Mouse (Mus musculus) heart, postnatal 10 days (tissue): ENCODE results near the gene Dmac2. TPM values are rescaled to one million over a fixed set of nuclear protein-coding genes. Genes with fewer than 3 reads are reported as not detected.
A peak's percentile ranks its signal among the peaks of the same experiment; 100 is the strongest.

Source experiments
- DNase-seq, 2 experiments: peaks; one replicate each; pipeline ENCODE4 v3.0.0; 2021
- intact Hi-C: fragments of 180-260 bp; cut with DNase I; formaldehyde crosslinking; loops from one replicate; pipeline ENCODE4 v1.15.1; 2025
- total RNA-seq, 2 experiments: library from RNA; stranded (reverse); gene quantifications; 2 replicates each; pipeline ENCODE4 v1.2.3; 2021

The Dmac2 gene
- total RNA-seq, 2 experiments from 2014 or later = 52.4 to 52.9 TPM

DNA sequence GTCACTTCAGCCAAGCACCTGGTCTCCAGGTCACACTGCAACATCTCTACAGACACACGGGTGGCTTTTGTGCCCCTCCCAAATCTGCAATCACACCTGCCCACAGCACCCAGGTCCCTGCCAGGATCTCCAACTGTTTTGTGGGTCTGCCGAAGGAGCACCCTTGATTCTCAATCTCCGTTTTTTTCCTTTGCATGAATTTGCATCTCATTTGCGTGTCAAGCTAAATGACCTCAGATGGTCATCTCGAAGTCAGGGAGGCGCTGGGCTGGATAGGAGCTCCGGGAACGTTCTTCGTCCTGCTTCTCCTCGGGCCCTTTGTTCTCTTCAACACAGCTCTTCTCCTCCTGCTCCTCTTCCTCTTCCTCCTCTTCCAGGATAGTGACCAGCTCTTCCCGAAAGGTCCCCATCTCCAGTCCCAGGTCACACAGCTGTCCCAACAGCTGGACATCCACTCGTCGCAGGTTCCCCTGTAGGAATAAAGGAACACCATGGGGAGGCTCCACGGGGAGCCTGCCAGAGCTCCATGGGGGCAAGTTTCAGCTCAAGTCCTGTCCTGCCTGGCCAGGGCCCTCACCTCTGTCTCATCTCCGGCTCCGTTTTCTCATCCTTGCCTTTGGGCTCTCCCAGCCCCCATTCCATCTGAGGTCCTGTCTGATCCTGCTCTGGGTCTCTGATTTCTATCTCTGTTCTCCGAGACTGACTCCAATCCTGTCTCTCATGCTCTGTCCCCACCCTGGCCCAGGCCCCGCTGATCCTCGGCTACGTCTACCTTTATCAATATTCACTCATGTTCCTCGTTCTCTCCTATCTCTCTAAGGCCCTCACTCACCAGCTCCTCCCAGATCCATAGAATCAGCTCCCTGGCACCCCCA is 4.1 kb upstream of the Dmac2 start:
- no peak for DNase-seq
- intact Hi-C loops = no loop called here

DNA sequence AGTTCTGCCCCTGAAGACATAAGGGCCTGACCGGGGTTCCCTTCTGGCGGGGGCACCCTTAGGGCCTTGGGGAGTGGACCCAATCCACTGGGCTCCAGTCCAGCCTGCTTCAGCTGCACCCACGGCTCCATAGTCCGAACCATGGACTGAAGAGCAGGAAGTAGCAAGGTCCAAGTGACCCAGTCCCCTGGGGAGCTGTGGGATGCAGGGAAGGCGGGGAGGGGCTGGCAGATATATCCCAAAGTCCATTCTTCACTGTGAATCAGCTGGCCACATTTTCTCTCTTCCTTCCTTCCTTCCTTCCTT is 3.6 kb upstream of the Dmac2 start, which contains the start of gene Erich4:
Gene Erich4 (minus strand): TSS at position 187 of the 306 bp plus-strand sequence.
- no peak for DNase-seq
- intact Hi-C loops = no loop called here

DNA sequence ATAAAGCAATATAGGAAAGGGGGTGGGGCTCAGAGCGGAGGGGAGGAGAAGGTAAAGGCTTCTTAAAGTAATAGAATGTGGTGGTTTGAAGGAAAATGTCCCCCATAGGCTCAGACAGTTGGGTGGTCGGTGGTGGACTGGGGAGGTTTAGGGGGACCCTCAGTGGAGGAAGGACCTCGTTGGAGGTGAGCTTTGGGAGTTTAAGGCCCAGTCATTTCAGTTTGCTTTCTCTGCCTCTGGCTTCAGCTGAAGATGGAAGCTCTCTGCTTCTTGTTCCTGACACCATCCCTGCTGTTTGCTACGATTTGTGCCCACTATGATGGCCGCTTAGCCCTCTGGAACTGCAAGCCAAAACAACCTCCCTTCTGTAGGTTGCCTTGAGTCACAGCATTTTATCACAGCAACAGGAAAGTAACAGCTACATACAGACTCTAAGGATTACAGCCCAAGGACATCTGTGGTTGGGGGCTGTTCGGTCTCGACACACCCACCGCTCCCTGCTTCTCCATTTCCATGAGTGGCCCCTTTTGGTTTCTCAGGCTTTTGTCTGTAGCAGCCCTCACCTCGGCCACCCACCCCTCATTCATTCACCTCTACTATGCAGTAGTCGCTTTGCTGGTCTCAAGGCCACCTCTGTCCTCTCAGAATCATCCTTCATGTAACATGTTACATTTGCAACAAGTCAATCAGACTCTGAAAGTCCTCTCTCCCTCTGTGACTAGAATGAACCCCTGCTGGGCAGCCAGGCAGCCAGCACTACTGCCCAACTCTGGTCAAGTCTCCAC is 1.6 kb upstream of the Dmac2 start:
- no peak for DNase-seq
- intact Hi-C loops = no loop called here

DNA sequence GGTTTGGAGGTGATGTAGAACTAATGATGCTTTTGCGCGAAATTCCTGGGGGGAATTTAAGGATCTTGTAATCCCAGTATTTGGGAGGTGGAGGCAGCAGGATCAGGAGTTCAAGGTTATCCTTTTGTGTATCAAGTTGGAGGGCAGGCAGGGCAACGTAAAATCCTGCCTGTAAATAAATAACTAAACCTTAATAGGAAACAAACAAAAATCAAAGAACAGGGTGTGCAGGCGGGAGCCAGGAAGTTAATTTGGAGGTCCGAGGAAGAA is 443 bp downstream of the Dmac2 start:
- intact Hi-C loops = no loop called here

DNA sequence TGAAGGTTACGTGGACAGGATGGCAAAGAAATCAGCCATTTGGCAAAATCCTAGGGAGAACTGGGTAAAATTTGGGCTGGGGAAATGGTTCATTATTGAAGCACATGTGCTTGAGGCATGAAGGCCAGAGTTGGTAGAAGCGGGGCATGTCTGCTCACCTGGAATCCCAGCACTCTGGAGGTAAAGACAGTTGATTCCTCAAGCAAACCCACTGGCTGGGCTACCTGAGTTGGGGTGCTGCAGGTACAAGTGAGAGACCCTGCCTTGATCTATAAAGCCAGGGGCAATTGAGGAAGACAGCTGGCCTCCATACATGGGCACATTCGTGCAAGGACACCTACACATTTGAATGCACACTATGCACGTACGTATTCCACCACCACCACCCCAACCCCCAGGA is 887 bp downstream of the Dmac2 start:
- DNase-seq = no peak
- intact Hi-C loops = no loop called here

More for the DNA sequence above, 443 bp downstream of the Dmac2 start:
- DNase-seq = no peak

DNA sequence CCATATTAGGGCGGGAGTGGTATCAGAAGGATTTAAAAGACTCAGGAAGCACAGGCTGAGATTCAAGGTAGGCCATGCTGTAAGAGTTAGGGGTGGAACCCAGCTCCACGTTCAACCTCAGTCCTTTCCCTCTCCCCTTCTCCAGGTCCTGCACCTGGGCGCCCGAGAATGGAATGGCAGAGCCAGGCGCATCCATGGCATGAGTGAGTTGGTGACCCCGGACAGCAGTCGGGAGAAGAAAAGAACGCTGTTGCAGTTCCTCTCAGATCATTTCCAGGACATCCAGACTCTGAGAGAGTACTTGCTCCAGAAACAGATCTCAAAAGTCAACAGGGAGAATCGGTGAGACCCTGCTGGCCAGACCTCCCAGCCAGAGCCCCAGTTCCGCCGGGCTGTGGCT is 1.5 kb downstream of the Dmac2 start:
- intact Hi-C loops = no loop called here
- no peak for DNase-seq

DNA sequence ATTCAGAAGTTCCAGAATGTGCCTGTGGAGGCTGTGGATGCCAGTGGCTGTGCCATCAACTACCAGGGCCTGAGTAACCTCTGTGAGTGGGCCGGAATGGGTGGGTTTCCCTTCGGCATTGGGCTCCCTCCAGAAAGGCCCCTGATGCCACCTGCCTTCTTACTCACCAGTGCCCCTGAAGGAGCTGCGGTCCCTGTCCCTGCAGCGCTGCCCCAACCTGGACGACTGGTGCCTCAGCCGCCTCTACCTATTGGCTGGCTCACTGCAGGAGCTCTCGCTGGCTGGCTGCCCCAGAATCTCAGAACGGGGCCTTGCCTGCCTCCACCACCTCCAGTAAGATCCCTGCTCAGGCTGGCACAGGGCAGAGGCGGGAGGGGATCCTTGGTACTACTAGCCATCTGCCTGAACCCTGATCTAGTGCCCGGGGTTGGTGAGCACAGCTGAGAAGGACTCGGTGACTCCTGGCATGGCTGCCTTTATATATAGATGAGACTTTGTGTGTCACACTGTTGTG is 4.7 kb downstream of the Dmac2 start:
- intact Hi-C loops = no loop called here
- no peak for DNase-seq

DNA sequence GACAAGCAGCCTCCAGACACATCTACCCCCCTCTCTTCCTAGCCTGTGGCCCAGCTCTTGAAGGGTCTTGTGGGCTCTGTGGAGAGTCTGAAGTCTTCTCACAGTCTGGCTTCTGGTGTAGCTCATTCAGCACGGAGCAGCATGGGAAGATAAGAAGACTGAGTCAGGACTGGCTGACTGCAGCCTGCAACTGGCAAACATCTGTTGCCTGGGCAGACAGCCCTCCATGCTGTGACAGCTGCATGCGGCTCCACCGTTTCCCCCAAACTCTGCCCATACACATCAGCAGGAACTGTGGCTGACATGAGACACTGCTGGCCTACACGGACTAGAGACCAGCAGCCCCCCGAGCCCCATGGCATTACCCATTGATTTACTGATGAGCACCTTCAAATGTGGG is 5.6 kb downstream of the Dmac2 start:
- intact Hi-C loops = no loop called here
- peak; percentile 73 to 77 for DNase-seq

DNA sequence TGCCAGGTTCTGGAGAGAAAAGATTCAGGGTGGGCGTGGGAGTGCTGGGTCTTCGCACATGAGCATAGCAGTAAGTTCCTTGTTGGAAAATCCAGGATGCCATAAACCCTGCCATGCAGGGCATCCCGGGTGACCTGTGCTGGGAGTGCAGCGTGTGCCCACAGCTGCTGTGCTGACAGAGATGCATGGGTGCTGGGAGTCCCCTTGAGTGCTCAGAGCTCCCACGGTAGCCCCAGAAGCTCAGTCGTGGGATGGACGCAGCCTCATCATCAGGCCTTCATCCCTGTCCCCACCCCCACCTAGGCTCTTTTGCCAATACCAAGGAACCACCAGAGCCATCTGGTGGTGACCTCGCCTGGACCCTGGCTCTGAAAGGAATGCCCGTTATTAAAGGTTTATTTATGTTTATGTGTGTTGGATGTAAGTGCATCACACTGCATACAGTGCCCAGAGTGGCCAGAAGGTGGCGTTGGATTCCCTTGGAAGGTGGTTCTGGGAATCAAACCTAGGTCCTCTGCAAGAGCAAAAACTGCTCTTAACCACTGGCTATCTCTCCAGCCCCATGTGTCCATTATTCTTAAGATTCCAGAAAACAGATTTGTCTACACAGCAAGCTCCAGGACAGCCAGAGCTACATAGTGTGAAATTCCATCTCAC is 6.5 kb downstream of the Dmac2 start:
- intact Hi-C loops = loop anchor here (2.0 kb wide), 1 partner anchor 33 kb away; the partner anchor contains the start of genes Bckdha and Exosc5
- DNase-seq = peak in 1 of 2 experiments; percentile 51

DNA sequence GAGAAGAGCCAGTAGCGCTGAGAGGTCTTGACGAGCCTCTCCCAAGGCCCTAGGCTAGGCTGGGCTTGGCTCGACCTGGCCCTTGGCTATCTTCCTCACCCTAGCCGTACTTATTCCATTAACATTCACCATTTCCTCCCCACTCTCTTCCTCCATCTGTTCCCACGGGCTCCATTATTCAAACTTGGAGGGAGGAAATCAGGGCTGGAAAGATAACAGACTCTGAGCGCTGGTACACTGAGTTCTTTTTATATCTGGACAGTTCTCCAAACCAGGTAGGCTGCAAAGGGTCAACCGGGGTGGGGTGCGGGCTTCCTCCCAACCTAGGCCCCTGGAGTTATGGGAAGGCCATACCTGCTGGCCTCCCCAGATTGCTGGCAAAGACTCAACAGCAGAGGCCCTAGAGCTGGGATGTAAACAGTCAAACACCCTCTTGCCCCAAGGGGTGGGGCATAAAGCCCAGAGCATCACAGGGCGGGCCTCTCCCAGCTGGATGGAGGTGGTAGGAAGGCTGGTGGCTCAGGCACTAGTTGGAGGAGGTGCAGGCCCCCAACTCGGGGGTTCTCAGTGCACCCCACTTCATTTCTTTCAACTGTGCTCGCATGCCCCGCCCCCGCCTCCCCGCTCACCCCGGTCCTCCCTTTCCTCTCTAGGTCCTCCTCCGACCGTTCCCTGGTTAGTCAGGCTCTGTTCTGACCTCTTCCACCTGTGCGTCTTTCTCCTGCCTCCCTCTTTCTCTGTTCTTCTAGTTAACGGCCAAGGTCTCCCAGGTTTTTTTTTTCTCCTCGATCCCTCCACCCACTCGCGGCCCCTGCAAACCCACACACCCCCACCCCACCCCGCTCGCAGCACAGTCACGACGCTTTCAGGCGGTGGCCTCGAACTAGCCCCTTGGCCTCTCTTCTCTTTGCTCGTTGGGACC is 7.6 kb downstream of the Dmac2 start, which contains the start of gene B3gnt8:
Gene B3gnt8 (plus strand): TSS at position 146 of the 922 bp plus-strand sequence.
- peak; percentile 69 to 78 for DNase-seq
- intact Hi-C loops = loop anchor here (2.0 kb wide), 1 partner anchor 32 kb away; the partner anchor contains the start of genes Bckdha and Exosc5

DNA sequence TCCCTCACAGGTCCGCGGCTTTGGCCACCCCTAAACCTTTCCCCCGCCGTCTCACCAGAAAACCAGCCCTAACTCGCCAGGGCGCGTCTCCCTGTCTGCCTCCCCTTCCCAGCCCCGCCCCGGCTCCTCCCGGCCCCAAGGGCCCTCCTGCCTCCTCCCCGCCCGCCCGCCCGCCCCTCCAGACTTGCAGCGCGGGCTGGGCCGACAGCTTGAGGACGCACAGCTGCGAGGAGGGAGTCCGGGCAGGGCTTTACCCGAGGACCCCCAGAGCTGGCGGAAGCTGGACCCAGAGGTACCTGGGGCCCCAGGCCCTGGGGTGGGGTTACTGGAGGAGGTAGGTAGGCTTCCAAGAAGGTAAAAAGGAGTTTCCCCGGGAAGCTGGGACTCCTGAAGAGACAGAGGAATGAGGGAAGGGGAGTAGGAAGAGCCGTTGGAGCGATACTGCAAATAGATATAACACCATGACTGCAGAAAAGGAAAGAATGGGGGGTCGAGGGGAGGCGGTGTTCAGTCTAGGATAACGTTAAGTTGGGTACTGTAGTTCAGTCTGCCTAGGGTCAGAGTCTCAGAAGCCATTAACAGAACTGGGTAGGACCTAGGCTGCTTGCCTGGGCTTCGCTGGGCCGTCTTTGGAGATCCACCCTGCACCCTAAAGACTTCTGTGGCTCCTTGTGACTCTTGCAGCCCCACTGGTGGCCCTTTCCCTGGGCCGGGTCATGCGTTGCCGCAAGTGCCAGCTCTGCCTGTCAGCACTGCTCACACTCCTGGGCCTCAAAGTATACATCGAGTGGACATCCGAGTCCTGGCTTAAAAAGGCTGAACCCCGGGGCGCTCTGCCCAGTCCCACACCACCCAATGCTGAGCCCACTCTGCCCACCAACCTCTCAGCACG is 8.5 kb downstream of the Dmac2 start:
- DNase-seq = peak; percentile 74 to 76
- intact Hi-C loops = loop anchor here (2.0 kb wide), 1 partner anchor 31 kb away; the partner anchor contains the start of genes Bckdha and Exosc5

DNA sequence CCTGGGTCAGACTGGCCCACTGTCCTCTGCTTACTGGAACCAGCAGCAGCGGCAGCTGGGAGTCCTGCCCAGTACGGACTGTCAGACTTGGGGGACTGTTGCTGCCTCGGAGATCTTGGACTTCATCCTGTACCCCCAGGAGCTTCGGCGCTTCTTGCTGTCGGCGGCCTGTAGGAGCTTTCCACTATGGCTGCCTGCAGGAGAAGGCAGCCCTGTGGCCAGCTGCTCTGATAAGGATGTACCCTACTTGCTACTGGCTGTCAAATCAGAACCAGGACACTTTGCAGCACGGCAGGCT is 9.1 kb downstream of the Dmac2 start:
- DNase-seq = no peak
- intact Hi-C loops = no loop called here

DNA sequence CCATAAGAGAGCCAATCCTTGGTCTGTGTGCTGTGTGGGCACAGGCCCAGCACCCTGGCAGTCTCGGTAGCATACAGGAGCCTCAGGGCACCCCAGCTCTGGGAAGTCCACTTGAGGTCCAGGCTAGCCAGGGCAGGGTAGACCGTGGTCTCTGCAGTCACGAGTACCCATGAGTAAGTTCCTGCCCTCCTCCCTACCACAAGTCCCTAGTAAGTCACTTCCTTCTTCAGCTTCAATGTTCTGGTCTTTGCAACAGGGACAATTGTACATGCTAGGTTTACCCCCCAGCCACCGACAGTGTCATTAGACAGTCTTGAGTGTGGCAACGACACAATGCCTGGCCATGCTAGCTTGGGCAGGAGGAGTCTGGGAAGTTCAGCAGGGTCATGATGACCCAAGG is 13.5 kb downstream of the Dmac2 start:
- intact Hi-C loops = no loop called here
- DNase-seq = no peak

DNA sequence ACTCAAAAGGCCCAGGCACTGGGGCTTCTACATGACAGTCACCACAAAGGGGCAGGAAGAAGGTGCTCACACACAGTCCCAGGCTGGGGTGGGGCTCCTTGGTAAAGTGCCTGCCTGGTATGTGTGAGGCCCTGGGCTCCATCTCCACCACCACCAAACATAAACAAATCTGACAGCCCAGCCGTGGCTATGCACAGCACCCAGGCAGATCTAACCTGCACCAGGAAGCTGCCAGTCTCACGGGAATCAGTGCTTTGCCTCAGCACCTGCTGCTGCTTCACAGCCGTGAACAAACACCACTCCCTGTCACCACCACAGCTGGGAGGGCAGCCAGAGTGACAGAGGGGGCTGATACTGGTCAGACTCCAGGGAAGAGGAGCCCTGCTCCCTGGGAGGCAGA is 17.2 kb downstream of the Dmac2 start:
- DNase-seq = no peak

DNA sequence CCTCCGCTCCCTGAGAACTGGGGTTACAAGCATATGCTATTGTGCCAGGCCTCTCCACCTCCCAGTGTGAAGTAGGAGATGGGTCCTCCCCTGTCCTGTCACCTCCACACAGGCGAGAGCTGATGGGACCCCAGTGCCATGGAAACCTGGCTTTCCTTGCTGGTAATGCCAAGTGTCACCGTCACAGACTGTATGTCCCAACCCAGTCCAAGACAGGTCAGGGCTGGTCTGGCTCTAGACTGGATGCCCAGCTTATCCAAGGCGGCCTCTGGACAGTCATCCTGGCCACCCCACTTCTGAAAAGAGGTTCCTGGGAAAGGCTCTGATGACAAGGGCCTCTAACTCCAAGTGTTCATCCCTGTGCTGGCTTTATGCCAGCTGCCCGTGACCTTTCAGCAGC is 17.9 kb downstream of the Dmac2 start:
- intact Hi-C loops = no loop called here
- DNase-seq = no peak

More for the DNA sequence above, 17.2 kb downstream of the Dmac2 start:
- intact Hi-C loops = no loop called here

DNA sequence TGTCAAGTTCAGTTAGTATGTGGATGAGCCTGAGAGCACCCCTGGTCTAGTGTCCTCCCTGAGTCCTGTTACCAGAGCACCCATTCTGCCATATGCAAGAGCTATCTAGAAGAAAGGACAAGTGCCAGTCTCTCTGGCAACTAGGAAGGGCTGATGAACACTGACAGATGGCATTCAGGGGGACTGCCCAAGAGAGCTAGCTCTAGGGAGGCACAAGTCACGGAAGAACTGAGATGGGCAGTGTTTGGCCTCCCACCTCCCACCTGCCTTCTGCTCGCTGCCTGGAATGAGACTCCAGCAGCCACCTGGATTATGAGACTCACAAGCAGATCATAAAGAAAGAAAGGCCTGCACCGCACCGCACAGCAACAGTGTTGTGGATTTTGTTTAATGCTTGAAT is 20.5 kb downstream of the Dmac2 start:
- intact Hi-C loops = no loop called here
- no peak for DNase-seq

DNA sequence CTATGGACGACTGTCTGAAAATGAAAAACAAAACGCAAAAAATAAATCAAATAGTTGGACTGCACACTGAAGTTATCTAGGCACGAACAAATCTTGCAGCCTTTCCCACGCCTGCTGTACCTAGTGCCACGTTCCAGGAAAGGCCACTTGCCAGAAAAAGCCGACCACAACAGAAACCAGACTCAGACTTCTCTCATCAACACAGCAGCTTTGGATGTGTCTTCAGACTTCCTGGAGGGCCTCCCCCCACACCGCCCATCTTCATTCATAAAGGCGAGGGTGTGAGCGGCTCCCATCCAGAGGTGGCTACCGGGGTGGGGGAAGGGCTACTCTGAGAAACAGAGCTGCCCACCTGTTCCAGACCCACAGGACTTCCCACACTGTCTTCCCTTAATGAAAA is 24.9 kb downstream of the Dmac2 start:
- DNase-seq = peak in 1 of 2 experiments; percentile 39
- intact Hi-C loops = no loop called here

DNA sequence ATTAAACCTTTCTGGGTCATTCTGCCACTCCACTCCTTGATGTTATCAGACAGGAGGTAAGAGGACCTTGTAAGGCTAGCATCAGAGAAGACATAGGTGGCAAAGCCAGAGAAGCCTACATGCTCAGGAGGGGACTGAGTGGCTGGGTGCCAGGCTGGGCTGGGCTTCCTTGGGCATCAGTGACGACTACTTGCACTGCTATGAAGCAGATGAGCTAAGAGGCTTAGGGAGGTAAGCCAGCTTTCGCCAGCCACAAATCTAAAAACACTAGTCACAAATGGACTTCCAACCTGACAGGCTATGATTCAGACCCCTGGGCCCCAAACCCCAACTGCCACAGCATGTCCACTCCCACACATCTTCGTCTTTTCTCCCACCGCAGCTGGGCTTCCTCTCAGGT is 25.4 kb downstream of the Dmac2 start:
- DNase-seq = no peak
- intact Hi-C loops = no loop called here

DNA sequence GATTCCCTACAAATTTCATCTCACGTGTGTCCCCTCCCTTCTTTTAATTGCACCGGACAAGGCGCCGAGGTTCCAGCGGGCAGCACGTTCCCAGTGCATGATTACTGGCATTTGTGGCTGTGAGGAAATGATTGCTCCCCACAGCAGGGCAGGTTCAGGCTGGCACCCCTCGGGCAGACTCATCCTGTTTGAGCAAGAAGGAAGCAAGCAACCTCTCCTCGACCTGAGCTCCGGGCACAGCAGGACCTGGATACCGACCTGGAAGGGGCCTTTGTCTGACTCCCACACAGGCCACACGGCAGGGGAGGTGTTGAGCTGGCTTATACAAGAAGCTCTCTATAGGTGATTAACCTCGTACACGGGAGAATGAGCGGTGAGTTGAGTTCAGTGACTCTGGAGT is 25.9 kb downstream of the Dmac2 start:
- intact Hi-C loops = no loop called here
- no peak for DNase-seq
